Mouse (Mus musculus): ENCODE results near the gene Wasf1.
A peak's percentile ranks its signal among the peaks of the same experiment; 100 is the strongest.

Wasf1 gene

GRCm38 (mm10) chr10:40971256-40971655 lies 88.0 kb downstream of the Wasf1 start:
- DNase-seq (ENCODE audit: low spot score in 2 of 2) = peak in 1 of 2 experiments; percentile 64

GRCm38 (mm10) chr10:40983761-40984160 lies 100.5 kb downstream of the Wasf1 start:
- no peak for DNase-seq (ENCODE audit: low spot score in 2 of 2)

GRCm38 (mm10) chr10:40984600-40984999 lies 101.3 kb downstream of the Wasf1 start:
- DNase-seq (ENCODE audit: low spot score in 2 of 2) = no peak

GRCm38 (mm10) chr10:40985350-40985749 lies 102.1 kb downstream of the Wasf1 start:
- no peak for DNase-seq (ENCODE audit: low spot score in 2 of 2)

All from right cerebral cortex, postnatal 36 days (tissue).